Mouse (Mus musculus): ENCODE data around the gene Erbb2. TPM values are rescaled to one million over a fixed set of nuclear protein-coding genes. Genes with fewer than 3 reads are reported as not detected.

The Erbb2 gene
- 60.7 and 64.0 TPM in 2 replicates for polyA plus RNA-seq (2015; fragmentation: Nextera tagmentation; extraction: Ambion mirVana)

- peak within 1 kb of the TSS; percentile 64 for H3K4me2 ChIP-seq (replicated peaks)
- peak within 1 kb of the TSS; percentile 68 for H3K9ac ChIP-seq
- no peaks in the 10 kb centered on the region for H3K9me3 ChIP-seq (replicated peaks)
- peaks cover 59% of the 10 kb centered on the region for H3K4me1 ChIP-seq
- H3K36me3 ChIP-seq, result 0 out of 2 replicates have a peak, but pooled peaks cover 5% of the 10 kb centered on the region
- H3K4me3 ChIP-seq (replicated peaks), result peak within 1 kb of the TSS; percentile 62
- peak; percentile 88 for ATAC-seq (ENCODE audit: insufficient number of reproducible peaks, low FRiP score, low TSS enrichment, low read depth)
- H3K27me3 ChIP-seq, result no peaks in the 10 kb centered on the region
- under 1% methylated on average over 45 of the region's 49 CpGs for WGBS
- H3K27ac ChIP-seq (replicated peaks), result peak within 1 kb of the TSS; percentile 97
Measured at GRCm38 (mm10) chr11:98412273-98412796, at the start of gene Erbb2. Gene Erbb2 (plus strand): TSS chr11:98412470.

GRCm38 (mm10) chr11:98363817-98364216, 48.5 kb upstream of the Erbb2 start:
- ATAC-seq (ENCODE audit: insufficient number of reproducible peaks, low FRiP score, low TSS enrichment, low read depth), result no peak
- H3K27me3 ChIP-seq, result no peaks in the 10 kb centered on the region
- WGBS, result 83% methylated on average over 5 of the region's 5 CpGs
- no peaks in the 10 kb centered on the region for H3K9me3 ChIP-seq (replicated peaks)
- H3K36me3 ChIP-seq, result no peaks in the 10 kb centered on the region
- no peak overlapping the region for H3K4me2 ChIP-seq (replicated peaks)
- no peak overlapping the region for H3K9ac ChIP-seq
- H3K4me1 ChIP-seq, result peaks cover 28% of the 10 kb centered on the region
- no peak overlapping the region for H3K27ac ChIP-seq (replicated peaks)
- H3K4me3 ChIP-seq (replicated peaks), result no peak overlapping the region

DNA sequence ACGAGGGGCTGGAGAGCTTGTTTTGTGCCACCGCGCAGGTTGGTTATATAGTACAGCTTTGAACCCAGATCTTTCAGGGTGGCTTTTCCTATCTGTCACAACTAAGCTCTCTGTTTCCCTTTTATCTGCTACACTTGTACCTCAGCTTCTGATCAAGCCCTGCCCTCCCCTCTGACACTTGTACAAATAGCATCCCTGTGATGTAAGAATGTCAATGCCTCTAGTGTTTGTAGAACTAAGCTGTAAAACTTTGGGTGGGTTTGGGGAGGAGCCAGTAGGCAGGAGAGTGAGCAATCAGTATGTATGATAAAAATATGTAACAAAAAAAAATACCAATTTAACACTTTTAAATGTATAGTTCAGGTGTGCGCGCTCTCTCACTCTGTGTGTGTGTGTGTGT, 47.9 kb upstream of the Erbb2 start:
- Histone ChIP-seq H3K27ac (replicated peaks) (no peak overlapping the region), H3K4me3 (replicated peaks) (no peak overlapping the region), H3K4me1 (peaks cover 22% of the 10 kb centered on the region), H3K36me3 (no peaks in the 10 kb centered on the region), H3K9me3 (replicated peaks) (no peaks in the 10 kb centered on the region), H3K4me2 (replicated peaks) (no peak overlapping the region), H3K27me3 (no peaks in the 10 kb centered on the region), H3K9ac (no peak overlapping the region)
- WGBS, result 88% methylated on average over 5 of the region's 5 CpGs
- no peak for ATAC-seq (ENCODE audit: insufficient number of reproducible peaks, low FRiP score, low TSS enrichment, low read depth)

- no peak overlapping the region for H3K27ac ChIP-seq (replicated peaks)
- no peak overlapping the region for H3K4me2 ChIP-seq (replicated peaks)
- WGBS, result 75% methylated on average over 10 of the region's 10 CpGs
- H3K36me3 ChIP-seq, result no peaks in the 10 kb centered on the region
- H3K9me3 ChIP-seq (replicated peaks), result no peaks in the 10 kb centered on the region
- ATAC-seq (ENCODE audit: insufficient number of reproducible peaks, low FRiP score, low TSS enrichment, low read depth), result no peak
- H3K27me3 ChIP-seq, result no peaks in the 10 kb centered on the region
- H3K4me3 ChIP-seq (replicated peaks), result no peak overlapping the region
- H3K4me1 ChIP-seq, result peaks cover 7% of the 10 kb centered on the region
- no peak overlapping the region for H3K9ac ChIP-seq
Measured at GRCm38 (mm10) chr11:98366290-98366689, 46.0 kb upstream of the Erbb2 start.

- Histone ChIP-seq H3K27me3 (no peaks in the 10 kb centered on the region), H3K9me3 (replicated peaks) (no peaks in the 10 kb centered on the region), H3K9ac (no peak overlapping the region), H3K4me2 (replicated peaks) (no peak overlapping the region), H3K4me3 (replicated peaks) (no peak overlapping the region), H3K27ac (replicated peaks) (no peak overlapping the region), H3K36me3 (no peaks in the 10 kb centered on the region), H3K4me1 (peaks cover 14% of the 10 kb centered on the region)
- 75% methylated on average over 10 of the region's 10 CpGs for WGBS
- no peak for ATAC-seq (ENCODE audit: insufficient number of reproducible peaks, low FRiP score, low TSS enrichment, low read depth)
Measured at GRCm38 (mm10) chr11:98367171-98367862, 45.0 kb upstream of the Erbb2 start.

DNA sequence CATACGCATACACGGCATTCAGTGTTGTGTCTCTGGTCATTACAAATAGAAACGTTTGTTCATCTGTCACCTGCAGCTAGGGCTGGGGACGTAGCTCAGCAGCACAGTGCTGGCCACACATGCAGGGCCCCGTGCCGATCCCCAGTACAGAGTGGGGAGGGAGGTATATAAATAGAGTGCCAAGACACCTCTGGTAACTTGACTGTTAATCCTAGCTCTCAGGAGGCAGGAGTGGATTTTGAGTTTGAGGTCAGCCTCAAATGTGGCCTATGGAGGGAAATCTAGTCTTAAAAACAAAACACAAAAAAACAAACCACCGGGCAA, 44.4 kb upstream of the Erbb2 start:
- H3K4me3 ChIP-seq (replicated peaks), result no peak overlapping the region
- no peaks in the 10 kb centered on the region for H3K9me3 ChIP-seq (replicated peaks)
- H3K4me1 ChIP-seq, result peaks cover 14% of the 10 kb centered on the region; the same call in 1 of the 2 replicates
- no peak overlapping the region for H3K9ac ChIP-seq
- no peaks in the 10 kb centered on the region for H3K27me3 ChIP-seq
- 83% methylated on average over 7 of the region's 7 CpGs for WGBS
- no peak overlapping the region for H3K27ac ChIP-seq (replicated peaks)
- H3K4me2 ChIP-seq (replicated peaks), result no peak overlapping the region
- ATAC-seq (ENCODE audit: insufficient number of reproducible peaks, low FRiP score, low TSS enrichment, low read depth), result no peak
- H3K36me3 ChIP-seq, result no peaks in the 10 kb centered on the region

- Histone ChIP-seq H3K4me2 (replicated peaks) (no peak overlapping the region), H3K4me3 (replicated peaks) (no peak overlapping the region), H3K27me3 (no peaks in the 10 kb centered on the region), H3K4me1 (peaks cover 14% of the 10 kb centered on the region; the same call in 1 of the 2 replicates), H3K36me3 (no peaks in the 10 kb centered on the region), H3K9me3 (replicated peaks) (no peaks in the 10 kb centered on the region), H3K9ac (no peak overlapping the region), H3K27ac (replicated peaks) (no peak overlapping the region)
- ATAC-seq (ENCODE audit: insufficient number of reproducible peaks, low FRiP score, low TSS enrichment, low read depth), result no peak
- WGBS, result 76% methylated on average over 6 of the region's 6 CpGs
Measured at GRCm38 (mm10) chr11:98369337-98369736, 42.9 kb upstream of the Erbb2 start.

GRCm38 (mm10) chr11:98370588-98370987, 41.7 kb upstream of the Erbb2 start:
- no peaks in the 10 kb centered on the region for H3K9me3 ChIP-seq (replicated peaks)
- no peaks in the 10 kb centered on the region for H3K27me3 ChIP-seq
- no peak overlapping the region for H3K4me3 ChIP-seq (replicated peaks)
- no peak overlapping the region for H3K27ac ChIP-seq (replicated peaks)
- H3K4me2 ChIP-seq (replicated peaks), result no peak overlapping the region
- ATAC-seq (ENCODE audit: insufficient number of reproducible peaks, low FRiP score, low TSS enrichment, low read depth), result no peak; the same call in 1 of the 2 replicates
- WGBS, result 78% methylated on average over 2 of the region's 2 CpGs
- peaks cover 14% of the 10 kb centered on the region; the same call in 1 of the 2 replicates for H3K4me1 ChIP-seq
- no peak overlapping the region for H3K9ac ChIP-seq
- H3K36me3 ChIP-seq, result peaks cover 10% of the 10 kb centered on the region

DNA sequence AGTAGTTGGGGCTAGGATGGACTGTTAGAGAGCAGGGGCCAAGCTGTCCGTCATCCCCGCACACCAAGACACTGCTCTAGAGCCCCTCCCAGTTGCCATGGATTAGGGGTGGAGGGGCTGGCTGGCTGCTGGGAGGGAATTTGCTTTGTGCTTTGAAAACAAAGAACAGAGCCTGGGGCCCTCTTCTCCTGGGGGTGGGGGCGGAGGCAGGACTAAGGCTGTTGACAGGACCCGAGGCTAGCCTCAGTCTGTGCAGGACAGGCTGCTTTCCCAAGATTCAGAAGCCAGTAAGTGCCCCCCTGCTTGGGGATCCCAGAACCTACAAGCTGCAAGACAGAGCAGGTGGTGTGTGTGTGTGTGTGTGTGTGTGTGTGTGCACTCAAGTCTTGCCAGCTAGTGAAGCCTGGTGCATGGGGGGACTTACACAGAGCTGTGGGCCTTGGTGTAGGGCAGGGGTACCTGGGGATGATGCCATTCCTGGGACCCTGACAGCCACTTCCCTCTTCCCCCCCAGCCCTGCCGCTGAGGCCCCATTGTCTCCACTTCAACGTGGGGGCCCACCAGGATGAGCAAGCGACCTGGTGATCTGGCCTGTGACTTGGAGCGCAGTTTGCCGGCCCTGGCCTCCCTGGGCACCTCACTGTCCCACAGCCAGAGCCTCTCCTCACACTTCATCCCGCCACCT, 40.6 kb upstream of the Erbb2 start:
- peaks cover 14% of the 10 kb centered on the region; the same call in 1 of the 2 replicates for H3K4me1 ChIP-seq
- no peak overlapping the region for H3K27ac ChIP-seq (replicated peaks)
- H3K36me3 ChIP-seq, result peaks cover 21% of the 10 kb centered on the region
- no peak overlapping the region for H3K9ac ChIP-seq
- H3K4me3 ChIP-seq (replicated peaks), result no peak overlapping the region
- 0 out of 2 replicates have a peak, but pooled peaks have one; percentile 6 for ATAC-seq (ENCODE audit: insufficient number of reproducible peaks, low FRiP score, low TSS enrichment, low read depth)
- 42% methylated on average over 10 of the region's 10 CpGs for whole genome bisulfite sequencing
- H3K9me3 ChIP-seq (replicated peaks), result no peaks in the 10 kb centered on the region
- no peak overlapping the region for H3K4me2 ChIP-seq (replicated peaks)
- no peaks in the 10 kb centered on the region for H3K27me3 ChIP-seq

- WGBS, result 4% methylated on average over 2 of the region's 2 CpGs
- ATAC-seq (ENCODE audit: insufficient number of reproducible peaks, low FRiP score, low TSS enrichment, low read depth), result no peak
- H3K4me3 ChIP-seq (replicated peaks), result no peak overlapping the region
- H3K4me1 ChIP-seq, result peaks cover 11% of the 10 kb centered on the region; the same call in 1 of the 2 replicates
- H3K9ac ChIP-seq, result no peak overlapping the region
- no peaks in the 10 kb centered on the region for H3K9me3 ChIP-seq (replicated peaks)
- no peak overlapping the region for H3K4me2 ChIP-seq (replicated peaks)
- no peaks in the 10 kb centered on the region for H3K27me3 ChIP-seq
- H3K36me3 ChIP-seq, result peaks cover 28% of the 10 kb centered on the region
- H3K27ac ChIP-seq (replicated peaks), result no peak overlapping the region
Measured at GRCm38 (mm10) chr11:98372406-98372805, 39.9 kb upstream of the Erbb2 start.

DNA sequence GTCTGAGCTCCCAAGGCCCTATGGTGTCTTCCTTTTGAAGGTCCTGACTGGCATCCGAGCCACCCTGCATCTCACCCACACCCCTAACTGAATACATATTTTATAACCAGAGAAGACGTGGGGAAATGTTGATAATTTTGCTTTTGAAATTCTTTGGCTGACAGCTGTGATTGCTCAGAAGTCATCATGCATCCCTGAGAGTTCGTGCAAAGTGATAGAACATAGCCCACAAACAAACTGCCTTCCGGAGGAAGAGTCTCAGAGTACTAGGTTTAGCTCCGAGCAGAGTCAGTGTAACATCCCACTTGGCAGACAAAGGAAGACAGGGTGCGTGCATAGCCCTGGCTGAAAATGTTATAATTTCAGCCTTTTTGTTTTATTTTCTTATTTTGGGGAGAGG, 39.0 kb upstream of the Erbb2 start:
- Histone ChIP-seq H3K4me2 (replicated peaks) (no peak overlapping the region), H3K9me3 (replicated peaks) (no peaks in the 10 kb centered on the region), H3K4me1 (peaks cover 10% of the 10 kb centered on the region; the same call in 1 of the 2 replicates), H3K4me3 (replicated peaks) (no peak overlapping the region), H3K36me3 (peaks cover 36% of the 10 kb centered on the region), H3K27me3 (no peaks in the 10 kb centered on the region), H3K9ac (no peak overlapping the region), H3K27ac (replicated peaks) (no peak overlapping the region)
- ATAC-seq (ENCODE audit: insufficient number of reproducible peaks, low FRiP score, low TSS enrichment, low read depth), result no peak
- WGBS, result 89% methylated on average over 6 of the region's 6 CpGs
